Mouse (Mus musculus) central nervous system, embryonic 11.5 days (tissue): ENCODE results near the gene Dffb. TPM values are rescaled to one million over a fixed set of nuclear protein-coding genes. Genes with fewer than 3 reads are reported as not detected.

Experiments used
- polyA plus RNA-seq: library from polyadenylated mRNA; depleted of rRNA; stranded (reverse); fragments of >200 nt; gene quantifications from 2 replicates; pipeline ENCODE4 v1.2.3, GENCODE M21; 2012; rRNA removed

The Dffb gene
- 12.8 and 20.6 TPM in 2 replicates for polyA plus RNA-seq

GRCm38 (mm10) chr4:153974431-153975291, at the start of gene Dffb, which contains the start of gene Cep104:
TSS of gene Dffb (minus strand) at chr4:153975126.
TSS of gene Cep104 (plus strand) at chr4:153975194.

GRCm38 (mm10) chr4:154011646-154012089, 36.7 kb upstream of the Dffb start, which contains the start of gene Lrrc47:
TSS of gene Lrrc47 (plus strand) at chr4:154011731.

GRCm38 (mm10) chr4:153956569-153957405, 18.1 kb downstream of the Dffb start, which contains the start of gene A430005L14Rik:
TSS of gene A430005L14Rik (plus strand) at chr4:153957237.

Other genes with a start within 250 kb of the Dffb start
- 56.9 and 75.5 TPM in 2 replicates for gene A430005L14Rik, start 17.9 kb downstream of the Dffb start, polyA plus RNA-seq
- gene Cep104, start 68 bp upstream of the Dffb start, polyA plus RNA-seq: 14.3 and 15.2 TPM in 2 replicates
- 56.2 and 120 TPM in 2 replicates for gene Lrrc47, start 36.6 kb upstream of the Dffb start, polyA plus RNA-seq
- 18.6 and 25.9 TPM in 2 replicates for gene Smim1, start 51.1 kb upstream of the Dffb start, polyA plus RNA-seq
- not detected in 2 replicates for gene Ccdc27, start 67.6 kb upstream of the Dffb start, polyA plus RNA-seq
- 1.7 and 2.4 TPM in 2 replicates for gene Trp73, start 165.1 kb upstream of the Dffb start, polyA plus RNA-seq
- gene Wrap73, start 167.2 kb upstream of the Dffb start, polyA plus RNA-seq: 40.0 and 57.3 TPM in 2 replicates
- gene Tprgl, start 185.5 kb upstream of the Dffb start, polyA plus RNA-seq: 71.2 and 91.6 TPM in 2 replicates
- 21.2 and 25.6 TPM in 2 replicates for gene Megf6, start 195.6 kb upstream of the Dffb start, polyA plus RNA-seq